Mouse (Mus musculus): ENCODE data around the gene Gngt2. TPM values are rescaled to one million over a fixed set of nuclear protein-coding genes. Genes with fewer than 3 reads are reported as not detected.
"Not testable (repeated sequence)": the region's sequence is repeated elsewhere in the genome, so short reads cannot be mapped to it uniquely, and the experiment has no call there.

Gngt2 gene
- polyA plus RNA-seq, 1 experiment from 2014 or later, result 9.3 TPM

DNA sequence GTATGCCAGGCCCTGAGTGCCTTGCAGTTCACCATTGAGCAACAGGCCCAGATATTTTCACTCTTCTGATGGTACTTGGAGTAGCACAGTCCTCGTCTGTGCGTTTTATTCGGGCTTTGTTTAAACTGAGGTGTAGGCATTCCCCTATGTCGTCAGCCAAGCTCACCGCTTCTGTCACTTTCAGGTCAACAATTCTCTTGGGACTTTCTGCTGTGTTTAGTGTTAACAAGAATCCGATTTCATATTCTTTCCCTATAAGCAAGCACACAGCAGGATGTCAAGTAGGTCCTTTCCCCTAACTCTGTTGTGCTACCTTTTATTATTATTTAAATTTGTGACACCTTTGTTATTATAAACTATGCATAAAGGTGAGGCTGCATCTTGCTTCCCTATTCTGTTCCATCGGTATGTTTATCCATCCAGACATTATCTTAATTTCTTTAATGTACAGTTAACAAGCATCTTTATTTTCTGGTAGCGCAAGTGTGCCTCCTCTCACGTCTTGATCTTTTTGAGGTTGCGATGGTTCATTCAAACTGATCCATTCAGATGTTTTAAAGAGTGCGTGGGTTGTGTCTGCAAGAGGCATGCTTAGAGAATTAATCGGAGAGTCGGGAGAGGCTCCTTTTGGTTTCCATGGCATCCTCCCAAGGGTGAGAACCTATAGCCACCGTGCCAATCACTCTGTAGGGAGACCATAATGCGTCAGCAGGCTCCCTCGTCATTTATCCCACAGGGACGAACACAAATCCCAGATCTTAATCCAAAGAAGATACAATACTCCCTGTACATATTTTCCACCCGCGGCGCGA is 20.9 kb downstream of the Gngt2 start:
- H3K27ac ChIP-seq, result peak overlapping the region; percentile 87
- peak overlapping the region; percentile 80 for H3K4me3 ChIP-seq
- DNase-seq (ENCODE audit: low spot score), result no peak
- H3K27me3 ChIP-seq (ENCODE audit: low read depth, poor library complexity, severe bottlenecking), result no peaks in the 10 kb centered on the region
- 26% methylated on average over 21 of the region's 21 CpGs for WGBS
- no peaks in the 10 kb centered on the region for H3K36me3 ChIP-seq
- H3K4me1 ChIP-seq, result peaks cover 16% of the 10 kb centered on the region
- H3K9me3 ChIP-seq (replicated peaks), result no peaks in the 10 kb centered on the region

- Histone ChIP-seq H3K27me3 (ENCODE audit: low read depth, poor library complexity, severe bottlenecking) (no peaks in the 10 kb centered on the region), H3K9me3 (replicated peaks) (no peaks in the 10 kb centered on the region), H3K4me3 (peak overlapping the region; percentile 80), H3K27ac (peak overlapping the region; percentile 87), H3K36me3 (no peaks in the 10 kb centered on the region), H3K4me1 (peaks cover 16% of the 10 kb centered on the region)
- DNase-seq (ENCODE audit: low spot score), result peak; percentile 96
- WGBS, result under 1% methylated on average over 58 of the region's 58 CpGs
Observed at GRCm38 (mm10) chr11:95858528-95859467, 21.8 kb downstream of the Gngt2 start.

DNA sequence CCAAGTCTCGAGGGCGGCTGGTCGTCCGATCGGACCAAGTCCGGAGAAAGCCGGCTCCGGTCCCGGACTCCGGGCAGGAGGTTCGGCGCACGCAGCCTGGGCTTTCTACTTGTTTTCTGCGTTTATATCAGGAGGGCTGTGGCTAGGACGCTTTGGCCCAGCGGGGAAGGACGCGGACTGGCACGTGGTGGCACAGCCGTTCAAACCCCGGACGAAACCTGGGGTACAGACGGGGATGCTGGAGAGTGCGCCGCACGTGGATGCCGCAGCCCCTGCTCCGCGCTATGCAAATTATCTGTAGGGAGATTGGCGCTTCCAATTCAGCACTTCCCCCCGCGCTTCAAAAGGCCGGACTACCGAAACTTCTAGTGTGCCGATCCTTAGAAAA is 22.4 kb downstream of the Gngt2 start:
- Histone ChIP-seq H3K4me3 (peak overlapping the region; percentile 80), H3K9me3 (replicated peaks) (no peaks in the 10 kb centered on the region), H3K4me1 (peaks cover 16% of the 10 kb centered on the region), H3K36me3 (no peaks in the 10 kb centered on the region), H3K27me3 (ENCODE audit: low read depth, poor library complexity, severe bottlenecking) (no peaks in the 10 kb centered on the region), H3K27ac (peak overlapping the region; percentile 87)
- DNase-seq (ENCODE audit: low spot score), result peak; percentile 83
- WGBS, result under 1% methylated on average over 35 of the region's 35 CpGs

DNA sequence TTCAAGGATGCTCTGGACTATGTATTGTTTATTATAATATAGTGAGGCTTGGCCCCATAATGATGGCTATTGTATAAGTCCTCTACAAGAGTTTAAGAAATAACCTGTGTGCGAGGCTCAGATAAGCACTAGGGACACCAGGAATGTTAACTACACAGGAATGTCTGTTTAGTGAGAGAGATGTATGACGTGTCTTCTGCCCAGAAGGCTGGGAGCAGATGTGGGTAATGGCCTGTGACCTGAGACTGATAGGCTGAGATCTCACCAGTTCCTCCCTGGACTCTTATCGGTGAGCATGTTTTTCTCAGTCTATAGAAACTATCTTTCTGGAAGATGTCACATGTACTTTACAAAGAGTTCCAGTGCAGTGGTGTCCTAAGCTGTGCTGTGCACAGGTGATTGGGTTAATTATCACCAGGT is 23.1 kb downstream of the Gngt2 start:
- Histone ChIP-seq H3K9me3 (replicated peaks) (no peaks in the 10 kb centered on the region), H3K36me3 (no peaks in the 10 kb centered on the region), H3K4me3 (peak overlapping the region; percentile 80), H3K4me1 (peaks cover 16% of the 10 kb centered on the region), H3K27ac (peak overlapping the region; percentile 87; the same call in 1 of the 2 replicates), H3K27me3 (ENCODE audit: low read depth, poor library complexity, severe bottlenecking) (no peaks in the 10 kb centered on the region)
- WGBS, result 36% methylated on average over 3 of the region's 3 CpGs
- DNase-seq (ENCODE audit: low spot score), result no peak

- Histone ChIP-seq H3K9me3 (replicated peaks) (no peaks in the 10 kb centered on the region), H3K4me1 (peaks cover 16% of the 10 kb centered on the region), H3K36me3 (no peaks in the 10 kb centered on the region), H3K4me3 (no peak overlapping the region), H3K27ac (no peak overlapping the region), H3K27me3 (ENCODE audit: low read depth, poor library complexity, severe bottlenecking) (no peaks in the 10 kb centered on the region)
- no peak for DNase-seq (ENCODE audit: low spot score)
- 96% methylated on average over 8 of the region's 8 CpGs for WGBS
Observed at GRCm38 (mm10) chr11:95861397-95861796, 24.4 kb downstream of the Gngt2 start.

- no peaks in the 10 kb centered on the region for H3K4me1 ChIP-seq
- H3K4me3 ChIP-seq, result no peak overlapping the region
- 72% methylated on average over 4 of the region's 4 CpGs for WGBS
- DNase-seq (ENCODE audit: low spot score), result no peak
- H3K9me3 ChIP-seq (replicated peaks), result no peaks in the 10 kb centered on the region
- no peaks in the 10 kb centered on the region for H3K36me3 ChIP-seq
- H3K27me3 ChIP-seq (ENCODE audit: low read depth, poor library complexity, severe bottlenecking), result no peaks in the 10 kb centered on the region
- H3K27ac ChIP-seq, result no peak overlapping the region
Observed at GRCm38 (mm10) chr11:95869442-95869841, 32.4 kb downstream of the Gngt2 start.

GRCm38 (mm10) chr11:95869918-95870470 is 33.0 kb downstream of the Gngt2 start:
- no peaks in the 10 kb centered on the region for H3K9me3 ChIP-seq (replicated peaks)
- H3K27ac ChIP-seq, result no peak overlapping the region
- H3K4me3 ChIP-seq, result no peak overlapping the region
- H3K36me3 ChIP-seq, result no peaks in the 10 kb centered on the region
- H3K27me3 ChIP-seq (ENCODE audit: low read depth, poor library complexity, severe bottlenecking), result no peaks in the 10 kb centered on the region
- no peak for DNase-seq (ENCODE audit: low spot score)
- H3K4me1 ChIP-seq, result no peaks in the 10 kb centered on the region
- WGBS, result 80% methylated on average over 6 of the region's 6 CpGs

DNA sequence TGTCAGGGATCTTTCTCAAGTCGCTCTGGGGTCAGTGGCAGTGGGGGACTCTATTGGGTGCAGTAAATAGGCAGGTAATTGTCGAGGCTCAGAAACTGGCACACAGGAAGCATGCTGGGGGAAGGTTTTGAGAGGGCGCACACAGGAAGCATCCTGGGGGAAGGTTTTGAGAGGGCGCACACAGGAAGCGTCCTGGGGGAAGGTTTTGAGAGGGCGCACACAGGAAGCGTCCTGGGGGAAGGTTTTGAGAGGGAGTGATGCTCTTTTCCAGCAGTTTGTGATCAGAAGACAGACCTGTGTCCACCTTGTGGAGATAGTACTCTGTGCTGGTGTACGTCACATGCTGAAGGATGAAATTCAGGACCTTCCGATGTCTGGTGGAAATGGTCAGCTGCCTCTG is 38.8 kb downstream of the Gngt2 start:
- 32% methylated on average over 9 of the region's 9 CpGs for WGBS
- Histone ChIP-seq H3K36me3 (no peaks in the 10 kb centered on the region), H3K9me3 (replicated peaks) (no peaks in the 10 kb centered on the region), H3K4me1 (peaks cover 7% of the 10 kb centered on the region; the same call in 1 of the 2 replicates), H3K27ac (no peak overlapping the region), H3K27me3 (ENCODE audit: low read depth, poor library complexity, severe bottlenecking) (no peaks in the 10 kb centered on the region), H3K4me3 (peak overlapping the region; percentile 28; the same call in 1 of the 2 replicates)
- DNase-seq (ENCODE audit: low spot score), result no peak

DNA sequence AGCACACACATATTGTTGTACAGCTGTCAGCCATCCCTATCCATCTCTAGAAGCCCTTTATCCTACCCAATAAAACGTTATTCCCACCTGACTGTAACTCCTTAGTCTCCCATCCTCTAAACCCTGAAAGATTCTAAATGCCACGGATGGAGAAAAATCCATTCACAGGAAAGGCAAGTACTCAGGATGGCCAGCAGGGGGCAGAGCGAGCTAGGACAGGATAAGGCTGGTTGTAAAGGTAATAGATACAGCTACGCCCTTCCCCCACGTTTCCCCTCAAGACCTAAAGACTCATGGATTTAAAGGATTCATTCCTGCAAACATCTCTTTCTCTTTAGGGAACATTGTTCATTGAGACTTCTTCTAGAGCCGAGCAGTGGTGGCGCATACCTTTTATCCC is 39.3 kb downstream of the Gngt2 start:
- no peaks in the 10 kb centered on the region for H3K9me3 ChIP-seq (replicated peaks)
- H3K27me3 ChIP-seq (ENCODE audit: low read depth, poor library complexity, severe bottlenecking), result 0 out of 2 replicates have a peak, but pooled peaks cover 3% of the 10 kb centered on the region
- no peak overlapping the region for H3K27ac ChIP-seq
- WGBS, result 26% methylated on average over 7 of the region's 7 CpGs
- peaks cover 7% of the 10 kb centered on the region; the same call in 1 of the 2 replicates for H3K4me1 ChIP-seq
- no peaks in the 10 kb centered on the region for H3K36me3 ChIP-seq
- peak overlapping the region; percentile 28; the same call in 1 of the 2 replicates for H3K4me3 ChIP-seq
- peak; percentile 85 for DNase-seq (ENCODE audit: low spot score)

DNA sequence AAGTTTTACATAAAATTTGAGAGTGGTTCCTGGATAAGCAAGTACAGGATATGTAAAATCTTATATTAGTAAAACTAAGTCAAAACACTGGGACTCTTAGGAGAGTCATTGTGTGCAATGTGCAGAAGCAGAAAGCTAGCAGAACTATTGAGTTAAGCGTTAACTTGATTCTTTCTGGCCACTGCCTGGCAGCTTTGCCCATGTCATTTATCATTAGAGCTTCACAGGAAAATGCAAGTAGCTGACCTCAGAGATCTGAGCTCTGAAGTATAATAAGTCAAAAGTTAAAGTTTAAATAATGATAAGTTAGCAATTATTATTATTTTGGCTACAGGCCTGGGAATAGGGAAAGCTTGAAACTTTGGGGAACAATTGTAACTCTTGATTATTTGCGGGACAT is 42.8 kb downstream of the Gngt2 start:
- not testable (repeated sequence) for H3K9me3 ChIP-seq (replicated peaks); DNase-seq (ENCODE audit: low spot score); H3K36me3 ChIP-seq; H3K4me3 ChIP-seq; H3K27ac ChIP-seq; H3K4me1 ChIP-seq; H3K27me3 ChIP-seq (ENCODE audit: low read depth, poor library complexity, severe bottlenecking)
- 85% methylated on average over 2 of the region's 2 CpGs for WGBS

DNA sequence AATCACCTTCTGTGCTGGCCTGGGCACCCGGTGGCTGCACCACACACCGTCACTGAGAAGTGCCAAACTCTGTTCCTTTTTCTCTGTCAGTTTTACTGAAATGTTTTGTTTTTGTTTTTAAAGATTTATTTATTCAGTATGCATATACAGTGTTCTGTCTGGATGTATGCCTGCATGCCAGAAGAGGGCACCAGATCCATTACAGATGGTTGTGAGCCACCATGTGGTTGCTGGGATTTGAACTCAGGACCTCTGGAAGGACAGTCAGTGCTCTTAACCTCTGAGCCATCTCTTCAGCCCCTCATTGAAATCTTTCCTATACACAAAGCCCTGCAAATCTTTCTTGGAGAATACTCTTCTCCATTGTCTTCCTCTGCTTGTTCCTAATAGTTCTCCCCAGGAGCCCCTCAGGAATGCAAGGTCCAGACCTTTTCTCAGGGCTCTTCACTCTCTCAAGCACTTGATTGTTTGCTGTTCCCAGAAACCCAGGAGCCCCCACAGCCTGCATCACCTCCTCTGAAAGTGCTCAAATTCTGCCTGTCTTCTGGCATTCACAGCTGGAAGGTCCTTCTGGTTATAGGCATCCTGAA is 53.5 kb downstream of the Gngt2 start:
- H3K9me3 ChIP-seq (replicated peaks), result no peaks in the 10 kb centered on the region
- H3K27me3 ChIP-seq (ENCODE audit: low read depth, poor library complexity, severe bottlenecking), result no peaks in the 10 kb centered on the region
- 76% methylated on average over 2 of the region's 2 CpGs for WGBS
- DNase-seq (ENCODE audit: low spot score), result no peak
- no peak overlapping the region for H3K27ac ChIP-seq
- H3K4me1 ChIP-seq, result no peaks in the 10 kb centered on the region
- H3K4me3 ChIP-seq, result no peak overlapping the region
- no peaks in the 10 kb centered on the region for H3K36me3 ChIP-seq
